Mouse (Mus musculus): Measurements from ENCODE around the gene P4hb. TPM values are rescaled to one million over a fixed set of nuclear protein-coding genes. Genes with fewer than 3 reads are reported as not detected.
"Not testable (repeated sequence)": the region's sequence is repeated elsewhere in the genome, so short reads cannot be mapped to it uniquely, and the experiment has no call there.

The P4hb gene
- polyA plus RNA-seq, 1 experiment = 105 TPM

- H3K27ac ChIP-seq (ENCODE audit: insufficient read depth, low read length) = 0 out of 2 replicates have a peak overlapping the region, but pooled peaks have one; percentile 46
- 2% methylated on average over 99 of the region's 99 CpGs for WGBS
- peaks cover 12% of the 10 kb centered on the region for H3K4me1 ChIP-seq (ENCODE audit: control insufficient read depth, insufficient read depth, low read length)
Observed at GRCm38 (mm10) chr11:120597240-120598235, 24.5 kb upstream of the P4hb start.

DNA sequence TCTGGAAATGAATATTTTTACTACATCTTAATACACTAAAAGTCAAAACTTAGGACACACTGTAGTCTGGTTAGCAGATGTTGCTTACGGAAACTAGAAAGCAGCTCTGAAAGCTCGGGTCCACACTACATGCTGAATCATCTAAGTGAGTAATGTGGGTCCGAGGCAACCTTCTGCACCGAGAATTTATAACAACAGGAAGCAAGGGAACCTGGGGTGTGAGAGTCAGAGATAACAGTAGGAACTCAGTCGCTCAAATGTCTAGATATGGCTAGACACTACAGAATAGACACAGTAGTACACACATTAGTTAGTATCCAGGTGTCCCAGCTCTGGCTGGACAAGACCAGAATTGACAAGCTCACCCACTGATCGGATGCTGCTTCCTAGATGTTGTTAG, 15.5 kb upstream of the P4hb start:
- WGBS = 94% methylated on average over 6 of the region's 6 CpGs
- Histone ChIP-seq H3K4me1 (ENCODE audit: control insufficient read depth, insufficient read depth, low read length) (no peaks in the 10 kb centered on the region), H3K4me3 (replicated peaks; ENCODE audit: insufficient read depth, low read depth, low read length) (no peak overlapping the region), H3K27ac (ENCODE audit: insufficient read depth, low read length) (no peak overlapping the region), H3K27me3 (ENCODE audit: control insufficient read depth, insufficient read depth, low read length) (no peaks in the 10 kb centered on the region)
- no peak for DNase-seq
- TF ChIP-seq CTCF (IDR thresholded peaks at IDR 0.05; ENCODE audit: borderline replicate concordance, insufficient read depth, low read depth, low read length) (no peak), POLR2A (IDR thresholded peaks at IDR 0.05; ENCODE audit: borderline replicate concordance, insufficient read depth, low read length) (no peak)

More at GRCm38 (mm10) chr11:120597240-120598235, 24.5 kb upstream of the P4hb start:
- TF ChIP-seq POLR2A (IDR thresholded peaks at IDR 0.05; ENCODE audit: borderline replicate concordance, insufficient read depth, low read length) = no peak
- TF ChIP-seq CTCF (IDR thresholded peaks at IDR 0.05; ENCODE audit: borderline replicate concordance, insufficient read depth, low read depth, low read length) = no peak
- no peaks in the 10 kb centered on the region for H3K27me3 ChIP-seq (ENCODE audit: control insufficient read depth, insufficient read depth, low read length)
- DNase-seq = peak in 1 of 2 experiments; percentile 33
- H3K4me3 ChIP-seq (replicated peaks; ENCODE audit: insufficient read depth, low read depth, low read length) = peak overlapping the region; percentile 66

- DNase-seq = no peak
- H3K27me3 ChIP-seq (ENCODE audit: control insufficient read depth, insufficient read depth, low read length) = no peaks in the 10 kb centered on the region
- 94% methylated on average over 1 of the region's 1 CpGs for WGBS
- H3K4me3 ChIP-seq (replicated peaks; ENCODE audit: insufficient read depth, low read depth, low read length) = no peak overlapping the region
- H3K4me1 ChIP-seq (ENCODE audit: control insufficient read depth, insufficient read depth, low read length) = peaks cover 13% of the 10 kb centered on the region
- TF ChIP-seq POLR2A (IDR thresholded peaks at IDR 0.05; ENCODE audit: borderline replicate concordance, insufficient read depth, low read length) (no peak), CTCF (IDR thresholded peaks at IDR 0.05; ENCODE audit: borderline replicate concordance, insufficient read depth, low read depth, low read length) (no peak)
- H3K27ac ChIP-seq (ENCODE audit: insufficient read depth, low read length) = no peak overlapping the region
Observed at GRCm38 (mm10) chr11:120583937-120584336, 10.9 kb upstream of the P4hb start.

GRCm38 (mm10) chr11:120582982-120583293, 9.9 kb upstream of the P4hb start:
- 91% methylated on average over 2 of the region's 2 CpGs for WGBS
- H3K27ac ChIP-seq (ENCODE audit: insufficient read depth, low read length); H3K4me3 ChIP-seq (replicated peaks; ENCODE audit: insufficient read depth, low read depth, low read length): not testable (repeated sequence)

DNA sequence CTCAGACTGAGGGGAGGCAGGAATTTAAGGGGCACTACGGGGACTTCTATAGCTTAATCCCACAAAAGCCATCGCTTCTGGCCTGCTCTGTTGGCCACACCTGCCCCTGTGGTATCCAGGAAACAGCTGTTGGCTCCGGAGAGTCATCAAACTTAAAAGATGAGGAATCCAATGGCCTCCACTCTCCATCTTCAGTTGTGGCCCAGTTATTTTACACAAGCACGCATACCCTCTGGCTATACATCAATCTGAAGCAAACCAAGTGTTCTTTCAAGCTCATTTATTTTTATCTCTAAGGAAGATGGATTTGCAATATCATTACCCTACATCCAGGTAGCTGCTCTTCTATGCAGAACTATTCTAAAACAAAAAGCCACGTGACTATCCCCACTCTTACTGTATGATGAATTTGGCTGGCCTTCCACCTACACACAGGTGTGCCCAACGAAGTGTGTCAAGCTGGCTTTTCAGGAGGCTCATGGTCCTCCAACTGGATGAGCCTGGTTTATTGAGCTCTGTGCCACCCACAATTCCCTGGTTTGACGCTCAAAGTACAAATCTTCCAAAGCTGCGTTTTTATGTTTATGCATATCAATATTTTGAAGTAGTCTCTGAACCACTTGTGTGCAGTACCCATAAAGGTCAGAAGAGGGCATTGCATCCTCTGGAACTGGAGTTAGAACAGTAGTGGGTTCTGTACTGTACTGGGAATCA, 9.4 kb upstream of the P4hb start:
- H3K27me3 ChIP-seq (ENCODE audit: control insufficient read depth, insufficient read depth, low read length) = no peaks in the 10 kb centered on the region
- peaks cover 13% of the 10 kb centered on the region for H3K4me1 ChIP-seq (ENCODE audit: control insufficient read depth, insufficient read depth, low read length)
- 65% methylated on average over 8 of the region's 8 CpGs for WGBS
- TF ChIP-seq CTCF (IDR thresholded peaks at IDR 0.05; ENCODE audit: borderline replicate concordance, insufficient read depth, low read depth, low read length) = peak; percentile 37; the same call in 1 of the 2 replicates
- no peak for TF ChIP-seq POLR2A (IDR thresholded peaks at IDR 0.05; ENCODE audit: borderline replicate concordance, insufficient read depth, low read length)
- H3K4me3 ChIP-seq (replicated peaks; ENCODE audit: insufficient read depth, low read depth, low read length) = peak overlapping the region; percentile 73
- DNase-seq = peak in 1 of 2 experiments; percentile 31
- peak overlapping the region; percentile 88 for H3K27ac ChIP-seq (ENCODE audit: insufficient read depth, low read length)

More at GRCm38 (mm10) chr11:120582982-120583293, 9.9 kb upstream of the P4hb start:
- peaks cover 13% of the 10 kb centered on the region for H3K4me1 ChIP-seq (ENCODE audit: control insufficient read depth, insufficient read depth, low read length)
- DNase-seq; H3K27me3 ChIP-seq (ENCODE audit: control insufficient read depth, insufficient read depth, low read length): not testable (repeated sequence)

DNA sequence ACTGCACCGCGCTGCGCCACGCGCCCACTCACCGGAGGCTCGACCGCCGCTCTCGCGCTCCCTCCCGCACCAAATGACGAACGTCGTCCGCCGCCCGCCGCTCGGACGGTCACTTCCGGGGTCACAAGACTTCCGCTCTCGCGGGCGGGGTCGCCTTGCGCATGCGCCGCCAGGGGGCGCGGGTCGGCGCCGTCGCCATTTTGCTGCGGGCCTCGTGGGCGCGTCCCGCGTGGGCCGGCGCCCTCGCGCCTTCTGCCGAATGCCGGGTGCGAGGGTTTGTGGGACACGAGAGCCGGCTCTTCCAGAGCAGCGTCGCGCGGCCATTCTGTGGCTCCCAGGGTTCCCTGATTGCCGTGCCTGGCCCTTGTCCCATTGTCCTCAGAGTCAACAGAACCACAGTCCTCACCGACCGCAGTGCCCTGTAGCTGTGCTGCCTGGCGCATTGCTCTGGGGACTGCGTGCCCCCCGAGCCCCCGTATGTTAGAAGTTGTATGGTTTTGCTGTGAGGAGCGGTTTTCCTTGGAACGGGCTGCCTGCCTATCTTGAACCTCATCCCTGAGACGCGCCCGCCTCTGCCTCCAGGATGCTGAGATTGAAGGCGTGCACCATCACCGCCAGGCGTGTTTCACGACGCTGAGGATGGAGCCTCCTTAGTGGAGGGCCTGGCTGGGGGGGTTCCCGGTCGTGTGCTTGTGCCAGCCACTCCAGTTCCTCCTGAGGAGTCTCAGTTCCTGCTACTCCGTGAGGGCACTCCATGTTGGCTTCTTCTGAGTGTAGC, 8.6 kb upstream of the P4hb start, which contains the start of gene Arhgdia:
Arhgdia (minus strand) TSS at position 135 of the 778 bp plus-strand sequence.
- TF ChIP-seq POLR2A (IDR thresholded peaks at IDR 0.05; ENCODE audit: borderline replicate concordance, insufficient read depth, low read length) = peak; percentile 86
- TF ChIP-seq CTCF (IDR thresholded peaks at IDR 0.05; ENCODE audit: borderline replicate concordance, insufficient read depth, low read depth, low read length) = peak; percentile 28; the same call in 1 of the 2 replicates
- Histone ChIP-seq H3K27ac (ENCODE audit: insufficient read depth, low read length) (peak within 1 kb of the TSS; percentile 88), H3K4me1 (ENCODE audit: control insufficient read depth, insufficient read depth, low read length) (peaks cover 13% of the 10 kb centered on the region), H3K4me3 (replicated peaks; ENCODE audit: insufficient read depth, low read depth, low read length) (peak within 1 kb of the TSS; percentile 73), H3K27me3 (ENCODE audit: control insufficient read depth, insufficient read depth, low read length) (no peaks in the 10 kb centered on the region)
- DNase-seq = peak; percentile 89 to 91
- 3% methylated on average over 73 of the region's 75 CpGs for WGBS

DNA sequence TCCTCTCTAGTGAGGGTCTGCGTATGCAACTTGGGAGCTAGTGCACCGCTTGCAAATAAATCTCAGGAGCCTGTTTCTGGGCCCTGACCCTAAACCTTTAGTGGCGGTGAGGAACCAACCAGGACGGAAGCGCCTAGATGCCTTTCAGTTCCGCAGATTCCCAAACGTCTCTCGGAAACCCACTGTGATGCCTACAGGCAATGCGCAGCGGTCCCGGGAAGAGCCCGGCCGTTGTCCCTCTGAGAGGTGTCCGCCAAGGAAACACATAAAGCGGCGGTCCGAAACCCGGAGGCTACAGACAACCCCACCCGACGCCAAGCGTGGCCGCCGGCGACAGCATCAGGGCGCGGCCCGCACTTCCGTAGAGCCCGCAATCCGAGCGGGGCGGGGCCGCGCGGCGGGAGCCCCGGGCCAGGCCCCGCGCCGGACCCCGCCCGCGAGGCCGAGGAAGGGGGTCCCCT, 7.8 kb upstream of the P4hb start:
- no peak for TF ChIP-seq CTCF (IDR thresholded peaks at IDR 0.05; ENCODE audit: borderline replicate concordance, insufficient read depth, low read depth, low read length)
- no peak for TF ChIP-seq POLR2A (IDR thresholded peaks at IDR 0.05; ENCODE audit: borderline replicate concordance, insufficient read depth, low read length)
- peak; percentile 52 to 55 for DNase-seq
- Histone ChIP-seq H3K27ac (ENCODE audit: insufficient read depth, low read length) (peak overlapping the region; percentile 46; the same call in 1 of the 2 replicates), H3K27me3 (ENCODE audit: control insufficient read depth, insufficient read depth, low read length) (no peaks in the 10 kb centered on the region), H3K4me3 (replicated peaks; ENCODE audit: insufficient read depth, low read depth, low read length) (peak overlapping the region; percentile 73), H3K4me1 (ENCODE audit: control insufficient read depth, insufficient read depth, low read length) (peaks cover 13% of the 10 kb centered on the region)
- WGBS = under 1% methylated on average over 33 of the region's 44 CpGs

Measured in cerebellum, adult 2 months (tissue).